Mouse (Mus musculus) spleen, embryonic (tissue): ENCODE data around the gene Hnrnph1.

Experiments used
- CTCF ChIA-PET: fragments of 350-600 bp; sonication (Branson Sonifier 250); formaldehyde crosslinking; loops from one replicate; lab custom pipeline; 2022; lab: Charles Lee

Gene Hnrnph1

DNA sequence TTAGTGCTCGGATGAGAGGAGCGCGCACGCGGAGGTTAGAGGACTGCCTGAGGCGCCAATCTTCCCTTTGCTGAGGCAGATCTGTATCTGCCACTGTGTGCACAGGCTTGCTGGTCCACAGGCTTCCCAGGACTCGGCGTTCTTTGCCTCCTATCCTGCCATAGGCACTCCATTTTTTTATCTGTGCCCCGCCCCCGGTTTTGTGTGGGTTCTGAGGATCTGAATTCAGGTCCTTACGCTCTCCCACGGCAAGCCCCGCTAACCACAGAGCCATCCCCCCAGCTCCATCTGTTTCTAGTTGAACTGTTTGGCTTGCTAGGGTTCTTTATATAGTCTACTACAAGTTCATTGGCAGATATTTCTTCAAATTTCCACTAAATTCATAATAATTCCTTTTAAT is 22.0 kb downstream of the Hnrnph1 start:
- CTCF ChIA-PET: no interaction called here

DNA sequence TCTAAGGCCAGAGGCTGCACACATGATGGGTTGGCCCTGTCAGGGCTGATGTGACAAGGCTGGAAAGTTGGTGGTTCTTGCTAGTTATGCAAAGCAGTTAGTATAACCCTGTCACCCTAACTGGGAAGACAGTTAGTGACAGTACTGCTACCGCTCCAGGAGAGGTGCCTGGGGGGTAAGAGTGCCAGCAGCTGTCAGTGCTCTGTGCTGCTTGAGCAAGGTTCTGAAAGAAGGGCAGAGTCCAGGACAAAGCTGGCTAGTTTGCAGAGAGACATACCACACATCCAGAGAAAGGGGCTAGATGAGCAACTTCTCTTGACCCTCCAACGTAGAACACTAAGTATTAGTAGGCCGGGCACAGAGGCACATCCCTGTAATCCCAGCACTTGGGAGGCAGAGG is 25.7 kb downstream of the Hnrnph1 start:
- CTCF ChIA-PET: no interaction called here

DNA sequence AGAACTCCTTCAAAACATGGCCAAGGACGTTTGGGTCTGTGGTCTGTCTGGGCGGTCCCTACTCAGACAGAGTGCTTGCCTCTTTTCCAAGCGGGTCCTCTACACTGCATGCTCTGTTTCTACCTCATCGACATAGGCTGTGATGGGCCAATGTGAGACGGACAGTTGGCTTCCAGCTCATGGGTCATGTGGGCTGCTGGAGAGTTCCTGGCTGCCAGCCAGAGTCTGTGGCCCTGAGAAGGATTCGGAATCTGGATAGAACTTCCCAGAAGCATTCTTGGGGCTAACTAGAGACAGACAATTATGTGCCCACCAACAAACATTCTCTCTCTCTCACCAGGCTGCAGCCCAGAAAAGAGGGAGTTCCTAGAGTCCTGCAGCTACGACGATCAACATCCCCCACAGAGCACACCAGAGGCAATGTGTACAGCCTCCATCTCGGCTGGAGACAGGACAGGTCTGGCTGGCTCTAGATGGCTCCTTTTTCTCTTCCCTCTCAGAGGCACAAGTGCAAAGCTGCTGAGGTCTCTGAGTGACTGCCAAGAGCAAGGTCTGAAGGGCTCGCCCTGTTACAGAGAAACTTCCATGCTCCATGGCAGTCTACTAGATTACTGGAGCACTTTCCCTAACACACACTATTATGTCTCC is 26.7 kb downstream of the Hnrnph1 start:
- CTCF ChIA-PET: no interaction called here

DNA sequence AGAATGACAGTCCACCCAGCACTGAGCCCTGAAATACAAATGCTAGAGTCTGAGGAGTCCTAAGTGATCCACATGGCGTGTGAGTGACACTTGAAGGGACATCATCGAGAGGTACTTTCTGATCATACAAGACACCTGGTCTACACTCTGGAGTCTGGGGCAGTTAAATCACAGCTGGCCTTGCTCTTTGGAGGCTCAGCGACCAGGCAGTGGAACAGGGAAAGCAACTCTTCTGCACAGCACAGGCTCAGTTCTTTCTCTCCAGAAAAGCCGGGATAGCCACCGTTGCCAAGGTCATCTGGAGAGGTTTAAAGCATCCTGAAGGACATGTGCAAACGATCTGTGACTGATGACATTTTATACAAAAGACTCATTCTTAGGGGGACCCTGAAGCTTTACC is 30.4 kb downstream of the Hnrnph1 start:
- CTCF ChIA-PET: no interaction called here

DNA sequence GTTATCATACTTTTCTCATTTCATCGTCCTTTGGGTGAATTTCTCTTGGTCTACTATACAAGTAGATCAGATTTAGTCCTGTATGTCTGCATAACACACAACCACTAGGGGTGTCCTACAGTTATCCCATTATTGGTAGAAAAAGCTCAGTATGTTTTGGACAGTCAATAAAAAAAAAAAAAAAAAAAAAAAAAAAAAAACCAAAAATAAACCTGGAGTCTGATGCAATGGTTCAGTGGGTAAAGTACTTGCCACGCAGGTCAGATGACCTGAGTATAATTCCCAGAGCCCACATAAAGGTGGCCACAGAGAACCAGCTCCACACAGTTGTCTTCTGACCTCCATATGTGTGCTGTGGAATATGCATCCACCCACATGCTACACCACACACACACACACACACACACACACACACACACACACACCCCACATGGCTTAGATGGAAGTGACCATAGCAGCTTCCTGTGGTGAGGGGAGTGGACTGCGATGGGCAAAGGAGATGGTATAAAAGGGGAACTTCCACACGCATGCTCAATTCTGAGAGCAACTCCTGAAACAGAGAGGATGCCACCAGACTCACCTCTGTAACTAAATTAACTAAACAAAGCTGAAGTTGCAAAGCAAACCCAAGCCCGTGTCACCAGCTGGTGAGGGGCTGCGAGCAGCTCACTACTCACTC is 38.9 kb downstream of the Hnrnph1 start:
- CTCF ChIA-PET: interaction anchor here (0.6 kb wide), 1 partner anchor 307 kb away, joined by 11 read pairs; no protein-coding TSS in a partner anchor

DNA sequence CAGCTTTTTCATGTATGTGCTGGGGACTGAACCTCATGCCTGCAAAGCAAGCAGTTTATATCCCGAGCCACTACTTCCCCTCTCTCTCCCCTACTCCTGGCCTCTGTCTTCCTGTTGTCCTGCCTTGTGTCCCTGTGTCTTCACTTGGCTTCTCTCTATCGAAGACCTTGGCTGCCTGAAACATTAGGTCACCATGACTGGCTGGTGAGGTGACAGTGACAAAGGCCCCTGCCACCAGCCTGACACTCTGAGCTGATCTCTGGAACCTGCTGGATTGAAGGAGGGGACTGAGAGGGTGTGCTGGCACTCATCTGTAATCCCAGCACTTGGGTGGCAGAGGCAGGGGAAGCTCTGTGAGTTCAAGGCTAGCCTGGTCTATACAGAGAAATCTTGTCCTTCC is 41.1 kb downstream of the Hnrnph1 start:
- CTCF ChIA-PET: no interaction called here

DNA sequence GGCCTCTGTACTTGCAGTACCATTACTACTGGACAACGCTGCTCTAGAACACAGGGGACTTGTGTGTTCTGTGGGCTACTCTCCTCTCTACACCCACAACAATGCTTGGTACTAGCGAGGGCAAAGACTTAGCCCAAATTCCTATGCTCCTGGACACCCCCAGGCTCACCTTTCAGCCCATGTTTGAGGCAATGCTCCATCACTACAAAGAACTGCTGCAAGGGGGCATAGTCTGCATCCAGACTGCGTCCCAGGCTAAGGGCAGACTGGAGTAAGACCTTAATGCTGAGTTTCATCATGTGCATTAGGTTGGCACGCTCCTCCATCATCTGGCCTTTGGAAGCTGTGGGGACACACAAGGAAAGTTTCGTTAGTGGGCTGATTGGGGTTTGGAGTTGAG is 44.7 kb downstream of the Hnrnph1 start:
- CTCF ChIA-PET: no interaction called here

DNA sequence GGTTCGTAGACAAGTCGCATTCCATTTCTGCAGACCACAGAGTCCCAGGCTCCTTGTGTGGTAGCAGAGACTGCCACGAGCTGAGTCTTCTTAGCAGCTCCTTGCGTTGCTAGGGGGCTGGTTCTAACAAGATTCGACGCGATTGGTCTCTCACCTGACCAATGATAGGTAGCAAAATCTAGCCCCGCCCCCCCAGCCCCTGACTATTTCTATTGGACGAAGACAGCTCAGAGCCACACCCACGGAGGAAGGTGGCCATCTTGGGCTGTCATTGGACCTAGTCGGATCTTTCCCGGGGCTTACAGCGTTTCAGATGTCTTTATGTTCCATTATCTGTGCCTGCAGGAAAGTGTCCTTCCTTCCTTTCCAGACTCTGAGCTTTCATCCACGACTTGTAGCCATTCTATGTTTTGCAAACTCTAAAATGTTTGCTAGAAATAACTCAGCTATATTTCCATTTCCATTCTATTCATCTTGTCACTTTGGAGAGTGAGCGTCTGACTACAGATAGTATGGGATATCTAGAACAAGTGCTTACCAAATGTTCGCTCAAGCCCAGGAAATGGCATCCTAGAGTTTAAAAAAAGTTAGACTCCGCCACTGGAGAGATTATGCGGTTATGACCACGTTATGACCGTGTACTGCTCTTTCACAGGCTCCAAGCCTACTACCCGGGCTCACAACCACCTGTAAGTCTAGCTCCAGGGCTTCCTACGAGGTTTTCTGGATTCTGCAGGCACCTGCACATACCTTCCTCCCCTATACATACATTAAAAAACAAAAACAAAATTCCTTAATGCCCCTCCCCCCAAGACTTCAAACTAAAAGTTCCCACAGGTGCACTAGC is 45.4 kb downstream of the Hnrnph1 start:
- CTCF ChIA-PET: no interaction called here

DNA sequence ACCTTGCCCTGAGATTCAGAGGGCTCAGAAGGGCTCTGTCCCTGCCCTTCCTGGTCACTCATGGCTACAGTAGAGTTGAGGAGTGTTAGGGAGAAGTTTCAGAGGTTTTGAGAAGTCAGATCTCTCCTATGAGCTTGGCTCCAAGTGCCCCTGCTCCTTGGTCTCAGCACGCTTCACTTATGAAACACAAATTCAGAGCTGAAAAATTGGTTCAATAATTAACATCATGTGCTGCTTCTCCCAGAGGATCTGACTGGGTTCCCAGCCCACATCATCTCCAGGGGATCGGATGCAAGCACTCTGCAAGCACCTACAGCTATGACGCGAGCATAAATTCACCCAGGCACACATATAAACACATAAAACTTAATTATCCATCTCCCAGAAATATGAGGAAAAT is 49.3 kb downstream of the Hnrnph1 start:
- CTCF ChIA-PET: no interaction called here

DNA sequence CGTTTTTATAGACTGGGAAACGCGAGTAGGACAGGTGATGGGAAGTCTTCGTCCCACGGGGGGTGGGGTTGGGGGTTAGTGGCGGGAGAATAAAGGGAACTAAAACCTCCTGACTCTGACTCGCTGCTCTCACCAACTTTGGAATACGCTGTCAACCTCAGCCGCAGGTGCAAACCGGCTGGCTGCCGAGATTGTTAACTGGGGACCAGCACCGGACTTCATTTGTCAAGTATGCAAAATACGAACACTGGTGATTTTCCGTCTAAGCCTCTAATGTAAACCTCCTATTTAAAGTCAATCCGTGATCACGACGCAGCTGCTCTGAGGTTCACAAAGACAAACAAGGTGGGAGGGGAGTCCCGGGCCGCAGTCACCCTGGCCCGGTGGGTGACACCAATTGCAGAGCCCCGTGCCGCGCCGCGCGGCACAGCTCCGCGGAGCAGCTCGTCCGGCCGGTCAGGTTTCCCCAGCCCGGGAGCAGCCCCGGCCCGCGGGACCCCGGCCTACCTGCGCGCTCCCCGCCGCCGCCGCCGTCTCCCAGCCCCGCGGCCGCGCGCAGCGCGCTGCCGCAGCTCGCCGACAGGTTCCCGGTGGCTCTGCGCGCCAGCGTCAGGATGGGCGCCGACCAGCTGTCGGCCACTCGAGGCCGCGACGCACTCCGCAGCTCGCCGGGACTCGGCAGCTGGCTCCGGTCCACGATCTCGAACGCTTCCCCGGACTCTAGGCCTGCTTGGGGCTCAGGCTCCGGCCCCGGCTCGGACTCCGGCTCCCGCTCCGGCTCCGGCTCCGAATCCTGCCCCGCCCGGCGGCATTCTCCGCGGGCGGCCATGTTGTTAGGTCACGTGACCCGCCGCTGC is 53.7 kb downstream of the Hnrnph1 start, which contains the start of gene Rufy1:
Gene Rufy1 (minus strand): TSS at position 849 of the 857 bp plus-strand sequence.
- CTCF ChIA-PET: interaction anchor here (0.7 kb wide), 2 partner anchors 65 to 1656 kb away, joined by 5 to 6 read pairs; no protein-coding TSS in a partner anchor

DNA sequence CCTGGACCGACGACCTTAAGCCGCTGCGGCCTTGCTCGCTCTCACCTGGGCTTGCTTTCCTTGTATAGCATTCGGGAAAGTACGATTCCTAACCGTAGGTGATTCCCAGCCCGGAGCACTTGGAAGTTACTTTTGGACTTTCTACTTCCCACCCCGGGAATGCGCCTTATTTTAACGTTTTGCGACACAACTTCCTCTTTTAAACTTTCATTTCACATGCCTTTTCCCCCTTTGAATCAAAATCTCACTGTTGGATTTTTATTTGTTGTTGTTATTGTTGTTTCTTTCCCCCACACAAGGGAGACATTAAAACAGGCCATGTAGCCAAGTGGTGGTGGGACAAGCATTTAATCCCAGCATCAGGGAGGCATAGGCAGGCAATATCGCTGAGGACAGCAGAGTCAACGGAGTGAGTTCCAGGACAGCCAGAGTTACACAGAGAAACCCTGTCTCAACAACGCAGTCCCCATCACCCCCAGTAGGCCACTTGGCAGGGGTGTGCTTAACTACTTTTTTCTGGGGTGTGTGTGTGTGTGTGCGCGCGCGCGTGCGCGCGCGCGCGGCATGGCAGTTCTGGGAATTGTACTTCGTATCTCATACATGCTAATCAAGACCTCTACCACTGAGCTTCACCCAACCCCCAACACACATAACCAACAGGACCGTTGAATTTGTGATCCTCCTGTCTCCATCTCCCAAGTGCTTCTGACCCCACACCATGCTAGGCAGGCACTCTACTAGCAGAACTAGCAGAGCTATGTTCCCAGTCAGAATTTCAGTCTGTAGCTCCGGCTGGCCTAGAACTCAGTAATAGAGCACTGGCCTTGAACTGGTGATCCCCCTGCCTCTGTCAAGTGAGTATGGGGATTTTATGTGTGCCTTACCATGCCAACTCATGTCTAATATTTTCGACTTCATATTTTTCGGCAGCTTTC is 54.6 kb downstream of the Hnrnph1 start:
- CTCF ChIA-PET: interaction anchor here (0.6 kb wide), 1 partner anchor 24 kb away, joined by 25 read pairs; no protein-coding TSS in a partner anchor

DNA sequence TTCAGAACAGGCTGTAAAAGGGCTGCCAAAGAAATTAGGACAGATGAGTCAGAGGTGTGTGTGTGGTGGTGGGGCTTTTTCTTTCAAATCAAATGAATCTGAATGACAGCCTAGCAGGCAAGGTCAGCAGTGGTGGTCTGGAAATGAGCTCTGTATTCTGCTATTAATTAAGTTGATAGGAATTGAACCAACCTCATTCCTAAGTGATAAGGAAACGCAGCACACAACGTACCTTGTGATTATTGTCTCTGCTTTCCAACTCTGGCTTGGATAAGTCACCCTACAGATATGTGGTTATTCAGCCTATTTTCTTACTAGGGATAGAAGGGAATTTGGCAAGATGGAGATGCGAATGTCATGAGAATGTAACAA is 55.3 kb downstream of the Hnrnph1 start:
- CTCF ChIA-PET: interaction anchor here (0.6 kb wide), 1 partner anchor 24 kb away, joined by 25 read pairs; no protein-coding TSS in a partner anchor

DNA sequence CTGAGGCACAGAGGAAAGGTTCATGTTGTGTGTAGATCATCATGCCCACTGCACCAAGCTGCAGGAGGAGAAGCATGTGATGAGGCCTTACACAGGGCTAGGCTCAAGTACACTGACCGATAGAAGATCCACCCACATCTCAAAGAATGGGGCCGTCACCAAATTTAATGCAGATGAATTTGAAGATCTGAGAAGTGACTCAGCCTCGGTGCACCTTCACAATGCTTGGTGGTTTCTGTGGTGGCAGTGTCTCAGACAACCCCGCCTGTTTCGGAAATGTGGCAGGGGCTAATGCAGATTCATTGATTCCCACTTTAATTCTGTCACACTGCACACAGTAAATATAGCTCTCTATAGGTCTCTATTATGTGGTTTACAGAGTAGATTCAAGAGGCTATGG is 56.1 kb downstream of the Hnrnph1 start:
- CTCF ChIA-PET: no interaction called here
